Mouse (Mus musculus): ENCODE data around the gene Ncam1.

Gene Ncam1

DNA sequence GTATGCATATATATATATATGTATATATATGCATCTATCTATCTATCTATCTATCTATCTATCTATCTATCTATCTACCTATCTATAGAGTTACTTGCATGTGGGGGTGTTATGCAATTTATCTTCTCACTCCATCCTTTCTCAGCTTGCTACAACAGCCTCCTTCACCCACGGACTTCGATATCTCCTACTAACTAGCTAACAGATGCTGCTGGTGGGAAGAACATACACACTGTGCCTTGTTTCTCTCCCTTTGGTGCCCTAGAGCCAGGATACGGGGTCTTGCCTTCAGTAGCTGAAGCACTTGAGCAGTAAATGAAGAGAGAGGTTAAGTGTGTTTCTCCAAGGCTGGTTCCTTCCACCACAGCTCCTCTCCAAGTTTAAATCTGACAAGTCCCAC lies 289.6 kb downstream of the Ncam1 start:
- no peak for DNase-seq (ENCODE audit: low spot score in 2 of 2)

DNA sequence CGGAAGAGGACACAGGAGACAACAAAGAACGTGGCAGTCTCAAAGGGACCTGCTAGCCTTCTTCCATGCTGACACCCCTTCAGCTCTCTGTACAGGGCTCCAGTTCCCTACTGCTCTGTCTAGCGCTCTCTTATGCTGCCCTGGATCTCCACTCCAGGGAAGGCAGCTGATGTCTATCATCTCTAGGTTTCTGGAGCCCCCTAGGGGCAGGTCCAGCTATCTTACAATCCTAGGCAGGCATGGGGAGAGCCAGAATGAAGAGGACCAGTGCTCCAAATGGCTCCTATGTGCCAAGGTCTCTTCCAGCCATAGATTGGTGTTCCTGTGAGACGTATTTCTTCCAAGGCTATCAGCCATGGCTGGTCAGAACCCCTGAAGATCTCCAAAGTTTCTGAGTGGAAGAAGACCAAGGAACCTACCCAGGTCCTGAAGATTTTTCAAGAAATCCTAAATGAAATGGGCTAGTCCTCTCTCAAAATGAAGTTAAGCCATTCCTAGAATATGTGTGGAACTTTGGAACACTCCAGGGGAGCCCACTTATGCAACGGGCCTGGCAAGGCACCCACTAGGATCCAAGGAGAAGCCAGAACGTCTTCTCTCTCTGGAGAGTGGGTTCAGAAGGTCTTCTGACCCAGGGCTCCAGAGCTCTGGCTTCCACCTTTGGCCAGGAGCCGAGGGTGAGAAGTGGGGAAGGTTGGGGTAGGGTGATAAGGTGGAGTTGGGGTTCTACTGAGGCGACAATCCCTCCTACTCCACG lies 290.7 kb downstream of the Ncam1 start:
- DNase-seq (ENCODE audit: low spot score in 2 of 2) = no peak

GRCm38 (mm10) chr9:49504658-49505057 lies 294.1 kb downstream of the Ncam1 start:
- DNase-seq (ENCODE audit: low spot score in 2 of 2) = no peak

DNA sequence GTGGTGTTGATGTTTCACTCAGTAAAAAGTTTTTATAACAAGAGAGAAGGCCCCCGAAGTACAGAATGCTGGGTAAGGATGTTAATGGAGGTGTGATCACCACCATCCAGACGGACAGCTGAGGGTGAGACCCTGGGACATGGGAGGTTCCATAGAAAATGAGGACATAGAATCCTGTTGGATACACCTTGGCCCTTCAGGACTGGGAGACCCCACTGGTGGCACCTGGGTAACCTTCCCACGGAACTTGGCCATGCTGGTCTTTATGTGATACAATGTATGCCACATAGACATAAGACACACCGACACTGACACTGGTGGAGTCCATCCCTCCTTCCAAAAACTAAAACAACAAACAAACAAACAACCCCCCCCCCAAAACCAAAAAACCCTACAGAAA lies 296.5 kb downstream of the Ncam1 start:
- no peak for DNase-seq (ENCODE audit: low spot score in 2 of 2)

DNA sequence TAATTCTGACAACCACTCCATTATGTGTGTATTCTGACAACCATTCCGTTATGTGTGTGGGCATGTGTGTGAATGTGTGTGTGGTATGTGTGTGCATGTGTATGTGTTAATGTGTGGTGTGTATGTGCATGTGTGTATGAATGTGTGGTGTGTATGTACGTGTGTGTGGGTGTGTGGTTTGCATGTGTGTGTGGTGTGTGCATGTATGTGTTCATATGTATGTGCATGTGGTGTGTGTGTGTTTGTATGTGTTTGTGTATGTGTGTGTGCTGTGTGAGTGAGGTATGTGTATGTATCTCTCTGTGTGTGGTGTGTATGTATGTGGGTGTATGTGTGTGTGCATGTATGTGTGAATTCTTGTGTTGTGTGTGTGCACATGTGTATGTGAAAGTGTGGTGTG lies 298.8 kb downstream of the Ncam1 start:
- DNase-seq (ENCODE audit: low spot score in 2 of 2) = no peak

DNA sequence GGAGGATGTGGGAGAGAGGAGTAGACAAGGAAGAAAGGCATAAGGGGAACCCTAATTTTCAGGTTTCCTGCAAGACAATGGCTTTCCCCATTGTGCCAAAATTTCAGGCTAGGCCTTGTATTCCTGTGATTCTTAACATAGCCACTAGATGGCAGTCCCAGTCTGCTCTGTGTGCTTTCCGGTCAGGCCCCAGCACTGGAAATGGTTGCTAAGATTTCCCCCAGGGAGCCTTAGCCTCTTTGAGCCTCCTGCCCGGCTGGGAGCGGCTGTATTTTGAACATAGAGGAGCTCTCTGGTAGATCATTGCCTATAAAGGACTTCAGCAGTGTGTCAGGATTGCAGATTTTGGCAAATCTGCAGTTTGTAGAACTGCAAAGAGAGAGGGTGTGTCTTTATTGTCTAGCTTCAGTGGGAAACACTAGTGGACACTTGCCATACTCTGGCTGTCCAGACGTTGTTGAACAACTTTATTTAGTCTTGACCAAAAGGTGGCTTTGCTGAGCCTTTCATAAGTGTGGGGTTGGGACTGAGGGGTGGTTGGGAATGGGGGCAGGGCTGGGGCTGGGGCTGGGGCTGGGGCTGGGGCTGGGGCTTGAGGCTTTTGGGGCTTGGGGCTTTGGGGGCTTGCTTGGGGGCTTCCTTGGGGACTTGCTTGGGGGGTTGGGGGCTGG lies 304.6 kb downstream of the Ncam1 start:
- peak in 1 of 2 experiments; percentile 23 for DNase-seq (ENCODE audit: low spot score in 2 of 2)

- DNase-seq (ENCODE audit: low spot score in 2 of 2) = no peak
These were observed 308.1 kb downstream of the Ncam1 start for GRCm38 (mm10) chr9:49490609-49491008.

- DNase-seq (ENCODE audit: low spot score in 2 of 2) = peak; percentile 66 to 79
These were observed 309.5 kb downstream of the Ncam1 start for GRCm38 (mm10) chr9:49488912-49489895.

DNA sequence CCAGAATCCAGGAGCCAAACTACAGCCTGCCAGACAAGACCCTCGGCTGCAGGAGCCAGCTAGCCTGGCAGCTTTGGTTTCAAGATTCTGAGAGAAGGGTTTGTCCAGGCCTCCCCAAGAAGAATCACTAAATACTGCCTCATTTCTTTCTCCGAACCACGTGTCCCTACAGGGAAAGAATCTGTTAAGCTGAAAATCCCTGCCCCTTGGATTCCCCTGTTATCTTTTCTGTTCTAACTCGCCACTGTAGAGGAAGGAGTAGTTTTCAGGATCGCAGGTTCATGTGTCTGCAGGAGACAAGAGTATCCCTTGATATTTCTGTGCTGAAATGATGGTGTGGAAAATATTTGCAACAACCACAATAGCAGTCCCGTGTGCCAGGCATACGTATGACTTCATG lies 310.5 kb downstream of the Ncam1 start:
- no peak for DNase-seq (ENCODE audit: low spot score in 2 of 2)

DNA sequence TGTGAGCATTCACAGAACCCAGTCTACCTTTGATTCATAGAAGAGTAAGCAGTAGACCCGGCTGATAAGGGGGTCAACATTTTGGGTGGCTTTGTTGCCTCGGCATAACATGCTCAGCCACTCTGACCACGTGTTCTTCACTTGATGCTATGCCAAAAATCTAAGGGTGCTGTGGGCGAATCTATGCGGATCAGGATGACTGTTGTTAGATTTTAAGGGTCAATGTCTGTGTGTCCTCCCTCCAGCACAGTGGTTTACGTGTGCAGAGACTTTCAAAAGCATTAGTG lies 311.1 kb downstream of the Ncam1 start:
- no peak for DNase-seq (ENCODE audit: low spot score in 2 of 2)

DNA sequence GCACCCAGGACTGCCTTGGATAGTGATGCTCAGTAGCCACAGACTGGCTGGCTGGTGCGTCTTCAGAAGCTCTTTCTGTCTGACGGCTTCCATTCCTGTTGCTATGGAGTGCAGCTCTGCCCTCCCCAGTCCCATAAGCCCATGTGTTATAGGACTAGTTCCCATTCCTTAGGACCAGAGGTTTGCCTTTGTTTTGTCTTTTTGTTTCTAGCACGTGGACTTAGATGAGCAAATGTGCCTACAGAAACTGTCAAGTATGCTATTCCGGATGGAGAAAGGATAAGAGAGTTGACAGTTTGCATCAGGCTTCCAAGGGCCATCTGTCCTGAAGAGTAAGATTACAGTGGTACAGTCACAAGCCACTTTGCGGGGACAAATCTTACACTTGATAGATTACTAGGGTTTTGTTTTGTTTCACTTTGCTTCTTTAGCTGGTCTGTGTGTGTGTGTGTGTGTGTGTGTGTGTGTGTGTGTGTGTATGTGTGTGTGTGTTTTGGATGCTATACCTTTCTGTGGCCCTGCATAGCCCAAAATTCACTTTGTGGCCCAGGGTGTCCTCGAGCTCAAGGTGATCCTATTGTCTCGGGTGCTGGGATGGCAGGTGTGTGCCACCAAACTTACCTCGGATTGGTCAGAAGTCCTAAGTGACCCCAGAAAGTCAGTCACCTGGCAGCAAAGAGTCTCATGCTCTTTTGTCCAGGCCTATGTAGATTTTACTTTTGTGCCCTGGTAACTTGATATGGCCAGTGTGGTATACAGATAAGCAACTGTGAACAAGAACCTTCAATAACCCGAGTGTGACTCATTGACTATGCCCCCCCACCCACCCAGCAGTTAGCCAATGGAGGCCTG lies 311.7 kb downstream of the Ncam1 start:
- no peak for DNase-seq (ENCODE audit: low spot score in 2 of 2)

DNA sequence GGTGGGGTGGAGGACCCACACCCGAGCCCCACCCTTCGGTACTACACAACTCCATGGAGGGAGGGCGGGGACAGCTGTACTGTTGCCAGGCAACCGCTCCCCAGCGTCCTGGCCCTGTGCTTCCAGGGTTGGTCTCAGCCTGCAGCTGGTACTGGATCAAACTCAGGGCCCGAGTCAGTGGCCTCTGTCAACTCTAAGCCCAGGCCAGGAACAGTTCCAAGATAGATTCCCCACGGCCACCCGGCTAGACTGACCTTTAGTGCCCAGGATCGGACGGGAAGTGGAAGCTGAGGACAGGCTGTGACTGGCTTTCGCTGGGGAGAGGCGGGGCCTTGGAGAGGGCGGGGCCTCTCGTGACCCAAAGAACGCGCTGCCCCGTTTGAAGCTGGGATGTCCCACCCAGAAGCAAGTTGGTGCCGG lies 312.8 kb downstream of the Ncam1 start, which contains the start of gene Ttc12:
Gene Ttc12 (minus strand): TSS at position 334 of the 420 bp plus-strand sequence.
- DNase-seq (ENCODE audit: low spot score in 2 of 2) = peak; percentile 12 to 56

GRCm38 (mm10) chr9:49485250-49485891 lies 313.4 kb downstream of the Ncam1 start:
- DNase-seq (ENCODE audit: low spot score in 2 of 2) = no peak

- no peak for DNase-seq (ENCODE audit: low spot score in 2 of 2)
These were observed 315.4 kb downstream of the Ncam1 start for GRCm38 (mm10) chr9:49483316-49483715.

DNA sequence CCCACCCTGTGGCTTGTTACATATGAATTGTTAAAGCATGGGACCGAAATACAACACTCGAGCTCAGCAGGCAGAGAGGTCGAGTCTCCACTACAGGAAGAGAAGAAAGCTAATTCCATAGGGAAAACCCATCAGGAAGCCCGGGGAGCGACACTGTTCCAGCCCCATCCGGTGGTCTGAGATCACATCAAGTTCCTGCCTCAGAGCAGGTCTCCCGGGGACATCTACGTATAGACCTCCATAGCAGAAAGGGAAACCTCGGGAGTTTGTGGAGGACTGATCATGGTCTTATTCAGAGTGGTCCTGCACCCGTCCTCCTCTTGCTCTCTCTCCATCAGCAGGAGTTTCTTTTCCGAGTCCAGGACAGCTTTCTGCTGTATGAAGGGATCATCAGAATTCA lies 326.6 kb downstream of the Ncam1 start:
- DNase-seq (ENCODE audit: low spot score in 2 of 2) = no peak

GRCm38 (mm10) chr9:49470946-49471345 lies 327.8 kb downstream of the Ncam1 start:
- no peak for DNase-seq (ENCODE audit: low spot score in 2 of 2)

DNA sequence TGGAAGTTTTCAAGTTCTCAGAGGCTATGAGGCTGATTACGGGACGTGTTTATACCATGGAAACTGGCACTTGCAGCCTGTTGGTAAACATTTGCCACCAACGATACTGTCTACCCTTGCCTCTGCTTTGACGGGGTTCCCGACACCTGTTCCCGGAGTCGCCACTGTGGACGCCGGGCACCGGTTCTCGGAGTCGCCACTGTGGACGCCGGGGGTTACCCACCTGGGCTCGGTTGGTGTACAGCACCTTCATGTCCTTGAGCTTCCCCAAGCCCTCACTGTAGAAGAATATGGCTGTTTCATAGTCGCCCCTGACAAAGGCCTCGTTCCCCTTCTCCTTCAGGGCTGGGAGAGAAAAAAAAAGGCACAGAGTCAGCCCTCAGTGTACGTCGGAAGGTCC lies 328.7 kb downstream of the Ncam1 start:
- no peak for DNase-seq (ENCODE audit: low spot score in 2 of 2)

- DNase-seq (ENCODE audit: low spot score in 2 of 2) = no peak
These were observed 342.6 kb downstream of the Ncam1 start for GRCm38 (mm10) chr9:49456136-49456535.

GRCm38 (mm10) chr9:49452396-49452795 lies 346.3 kb downstream of the Ncam1 start:
- no peak for DNase-seq (ENCODE audit: low spot score in 2 of 2)
